Mouse (Mus musculus) granulocyte monocyte progenitor cell, adult 5-6 weeks (primary cell): ENCODE measurements around the gene Itpr1. TPM values are rescaled to one million over a fixed set of nuclear protein-coding genes. Genes with fewer than 3 reads are reported as not detected.
A peak's percentile ranks its signal among the peaks of the same experiment; 100 is the strongest.

Experiments used
- ATAC-seq: replicated peaks from 2 replicates; pipeline ENCODE4 v1.8.0; 2016; ENCODE audit warnings: mild to moderate bottlenecking, moderate TSS enrichment, inconsistent platforms; ENCODE audit not compliant: poor library complexity, severe bottlenecking
- total RNA-seq, 2 experiments: library from RNA; stranded (forward) in 1 of 2; stranded (reverse) in 1 of 2; fragments of 200-712, 200-1000 nt in 1 of 2; fragments of >200 nt in 1 of 2; fragmentation: Nextera tagmentation in 1 of 2; gene quantifications; 2 replicates each; pipeline ENCODE4 v1.2.3; 2014 to 2017

The Itpr1 gene
- total RNA-seq, 2 experiments from 2014 or later, result 56.4 to 94.5 TPM

GRCm38 (mm10) chr6:108274364-108275084 lies 61.6 kb downstream of the Itpr1 start:
- no peak for ATAC-seq

- peak; percentile 83 for ATAC-seq
Measured at GRCm38 (mm10) chr6:108276880-108277507, 64.1 kb downstream of the Itpr1 start.

- no peak for ATAC-seq
Measured at GRCm38 (mm10) chr6:108277622-108278396, 64.9 kb downstream of the Itpr1 start.

GRCm38 (mm10) chr6:108278826-108279630 lies 66.1 kb downstream of the Itpr1 start:
- no peak for ATAC-seq

GRCm38 (mm10) chr6:108282131-108282530 lies 69.2 kb downstream of the Itpr1 start:
- ATAC-seq, result no peak

- ATAC-seq, result no peak
Measured at GRCm38 (mm10) chr6:108282621-108283020, 69.7 kb downstream of the Itpr1 start.

GRCm38 (mm10) chr6:108284688-108285087 lies 71.8 kb downstream of the Itpr1 start:
- ATAC-seq, result no peak

GRCm38 (mm10) chr6:108288979-108289378 lies 76.1 kb downstream of the Itpr1 start:
- ATAC-seq, result peak; percentile 82

GRCm38 (mm10) chr6:108290978-108291377 lies 78.1 kb downstream of the Itpr1 start:
- no peak for ATAC-seq

GRCm38 (mm10) chr6:108291556-108291955 lies 78.7 kb downstream of the Itpr1 start:
- ATAC-seq, result no peak

GRCm38 (mm10) chr6:108301856-108302255 lies 89.0 kb downstream of the Itpr1 start:
- no peak for ATAC-seq

GRCm38 (mm10) chr6:108303619-108304567 lies 91.0 kb downstream of the Itpr1 start:
- no peak for ATAC-seq

GRCm38 (mm10) chr6:108305171-108305779 lies 92.4 kb downstream of the Itpr1 start:
- no peak for ATAC-seq

- ATAC-seq, result peak; percentile 20
Measured at GRCm38 (mm10) chr6:108306240-108306639, 93.3 kb downstream of the Itpr1 start.

- peak; percentile 82 for ATAC-seq
Measured at GRCm38 (mm10) chr6:108306910-108307584, 94.2 kb downstream of the Itpr1 start.

- ATAC-seq, result peak; percentile 8; the same call in 1 of the 2 replicates
Measured at GRCm38 (mm10) chr6:108307770-108308169, 94.9 kb downstream of the Itpr1 start.

GRCm38 (mm10) chr6:108309391-108310182 lies 96.7 kb downstream of the Itpr1 start:
- no peak for ATAC-seq
